Mouse (Mus musculus) G1E (cell line): ENCODE measurements around the gene Nr2e1.

Source experiments
- CTCF ChIP-seq: IDR thresholded peaks from 2 replicates; pipeline ENCODE4 v1.5.1; 2012; ENCODE audit warnings: low read depth, low read length, inconsistent platforms, mixed read lengths
- POLR2AphosphoS5 ChIP-seq: IDR thresholded peaks from 2 replicates; pipeline ENCODE4 v1.6.1; 2012; ENCODE audit warnings: low read depth, low read length, inconsistent platforms; ENCODE audit not compliant: insufficient replicate concordance

GRCm38 (mm10) chr10:42546507-42546906 is 36.9 kb downstream of the Nr2e1 start:
- TF ChIP-seq CTCF = no peak
- TF ChIP-seq POLR2AphosphoS5 = no peak
